Mouse (Mus musculus) stomach, postnatal 0 days (tissue): ENCODE data around the gene Desi2. TPM values are rescaled to one million over a fixed set of nuclear protein-coding genes. Genes with fewer than 3 reads are reported as not detected.
"Not testable (repeated sequence)": the region's sequence is repeated elsewhere in the genome, so short reads cannot be mapped to it uniquely, and the experiment has no call there.

ENCODE experiments used
- ATAC-seq: fragments of 200-750 bp; cut with Nextera tagmentation; 2 replicates; pipeline ENCODE4 v1.8.0; 2017; ENCODE audit not compliant: low FRiP score, low TSS enrichment
- DNase-seq: peaks from one replicate; pipeline ENCODE4 v3.0.0-alpha.2; 2016; ENCODE audit warnings: low spot score
- H3K27ac ChIP-seq: fragments of 300-500 bp; sonication (generic); replicated peaks from 2 replicates; pipeline ENCODE4 v1.5.1; 2014; ENCODE audit warnings: mild to moderate bottlenecking, control low read depth
- H3K27me3 ChIP-seq: fragments of 300-500 bp; sonication (generic); 2 replicates; pipeline ENCODE4 v1.6.1; 2014; ENCODE audit warnings: low read length; ENCODE audit not compliant: control insufficient read depth, insufficient read depth
- H3K36me3 ChIP-seq: fragments of 300-500 bp; sonication (generic); 2 replicates; pipeline ENCODE4 v1.6.1; 2014; ENCODE audit warnings: low read length, mixed read lengths; ENCODE audit not compliant: control insufficient read depth, insufficient read depth
- H3K4me1 ChIP-seq: fragments of 300-500 bp; sonication (generic); replicated peaks from 2 replicates; pipeline ENCODE4 v1.6.1; 2014; ENCODE audit warnings: antibody characterized with exemption; ENCODE audit not compliant: control insufficient read depth, insufficient read depth
- H3K4me2 ChIP-seq: fragments of 300-500 bp; sonication (generic); replicated peaks from 2 replicates; pipeline ENCODE4 v1.6.1; 2014; ENCODE audit warnings: low read depth, mild to moderate bottlenecking, control low read depth, moderate library complexity
- H3K4me3 ChIP-seq: fragments of 300-500 bp; sonication (generic); 2 replicates; pipeline ENCODE4 v1.5.1; 2014; ENCODE audit warnings: low read depth, low read length, control low read depth
- H3K9ac ChIP-seq: fragments of 300-500 bp; sonication (generic); 2 replicates; pipeline ENCODE4 v1.6.1; 2014; ENCODE audit warnings: mild to moderate bottlenecking, low read length, control low read depth, mixed read lengths
- H3K9me3 ChIP-seq: fragments of 300-500 bp; sonication (generic); 2 replicates; pipeline ENCODE4 v1.6.1; 2016; ENCODE audit warnings: low read length; ENCODE audit not compliant: control insufficient read depth
- CTCF ChIP-seq: IDR thresholded peaks from 2 replicates; pipeline ENCODE4 v1.5.1; 2016; ENCODE audit warnings: antibody characterized with exemption, low read depth, mild to moderate bottlenecking, moderate library complexity
- EP300 ChIP-seq: optimal IDR thresholded peaks from 2 replicates; pipeline ENCODE3; 2016; ENCODE audit warnings: antibody characterized with exemption
- WGBS: fragments of 180-500 bp; shearing (Covaris S2); extraction: QIAGEN DNeasy Blood & Tissue Kit; methylation state at CpG from one replicate; pipeline ENCODE4 v1.1.7; 2014; 5-methylcytosine and 5-hydroxymethylcytosine counted together
- polyA plus RNA-seq: library from polyadenylated mRNA; unstranded; fragments of >200 nt; fragmentation: Nextera tagmentation; extraction: Ambion mirVana; gene quantifications from 2 replicates; pipeline ENCODE4 v1.2.1, GENCODE M21; 2015

The Desi2 gene
- polyA plus RNA-seq, 1 experiment from 2014 or later: 29.4 TPM

DNA sequence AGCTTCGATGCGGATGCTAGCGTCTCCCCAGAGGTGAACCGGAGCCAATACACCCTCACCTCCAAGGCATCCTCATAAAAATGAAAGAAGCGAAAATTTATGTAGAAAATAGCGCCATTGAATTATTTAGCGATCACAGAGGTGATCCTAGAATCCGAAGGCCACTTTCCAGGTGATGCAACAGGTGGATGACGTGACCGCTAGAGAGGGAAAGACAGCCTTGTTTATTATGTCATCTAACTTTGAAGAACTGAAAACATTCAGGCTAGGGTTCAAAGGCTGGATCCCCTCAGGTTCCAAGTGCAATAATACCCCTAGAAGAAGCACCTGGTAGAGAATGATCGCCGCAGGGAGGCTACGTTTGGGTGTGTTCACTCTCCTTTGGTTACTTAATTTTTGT, 1.2 kb downstream of the Desi2 start:
- H3K4me1 ChIP-seq: no peaks in the 10 kb centered on the region
- no peaks in the 10 kb centered on the region for H3K27me3 ChIP-seq
- DNase-seq (peak; percentile 29), ATAC-seq (no peak)
- H3K36me3 ChIP-seq: no peaks in the 10 kb centered on the region
- no peak overlapping the region for H3K9ac ChIP-seq
- H3K9me3 ChIP-seq: no peaks in the 10 kb centered on the region
- H3K4me2 ChIP-seq: peak overlapping the region; percentile 62
- no peak overlapping the region for H3K27ac ChIP-seq
- H3K4me3 ChIP-seq: peak overlapping the region; percentile 39
- TF ChIP-seq EP300 (no peak), CTCF (no peak)
- 6% methylated on average over 12 of the region's 13 CpGs for WGBS

DNA sequence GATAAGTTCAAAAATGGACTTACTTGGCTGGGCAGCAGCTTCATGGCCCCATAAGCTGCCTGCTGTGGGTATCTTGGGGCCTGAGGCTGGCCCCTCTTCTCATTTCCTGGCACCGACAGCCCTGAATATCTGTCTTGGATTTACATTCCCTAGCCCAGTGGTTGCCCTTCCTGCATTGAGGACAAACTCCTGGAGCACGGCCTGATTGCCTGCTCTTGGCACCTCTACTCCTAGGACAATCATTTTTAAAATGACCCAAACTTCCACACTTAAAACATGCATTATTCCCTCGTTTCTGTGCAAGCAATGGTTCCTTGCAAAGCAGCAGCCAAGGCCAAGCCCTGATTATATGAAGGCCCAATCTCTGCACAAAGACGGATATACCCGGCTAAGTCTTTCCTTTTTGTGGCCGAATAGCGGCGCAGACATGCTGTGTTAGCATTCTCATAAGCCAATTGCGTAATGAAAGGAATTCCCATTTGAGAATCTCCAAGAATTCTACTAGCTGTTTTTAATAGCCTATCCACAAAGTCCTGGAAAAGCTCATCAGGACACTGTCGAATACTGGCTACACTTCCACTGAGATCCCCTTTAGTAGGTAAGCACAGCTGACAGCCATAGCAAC, 18.6 kb downstream of the Desi2 start:
- Histone ChIP-seq H3K27ac (no peak overlapping the region; the same call in 1 of the 2 replicates), H3K36me3 (no peaks in the 10 kb centered on the region), H3K4me2 (no peak overlapping the region), H3K27me3 (no peaks in the 10 kb centered on the region), H3K4me1 (no peaks in the 10 kb centered on the region), H3K9me3 (no peaks in the 10 kb centered on the region), H3K4me3 (no peak overlapping the region), H3K9ac (no peak overlapping the region)
- 59% methylated on average over 10 of the region's 10 CpGs for WGBS
- ATAC-seq (no peak), DNase-seq (no peak)
- TF ChIP-seq CTCF (peak; percentile 17; the same call in 1 of the 2 replicates), EP300 (no peak)

DNA sequence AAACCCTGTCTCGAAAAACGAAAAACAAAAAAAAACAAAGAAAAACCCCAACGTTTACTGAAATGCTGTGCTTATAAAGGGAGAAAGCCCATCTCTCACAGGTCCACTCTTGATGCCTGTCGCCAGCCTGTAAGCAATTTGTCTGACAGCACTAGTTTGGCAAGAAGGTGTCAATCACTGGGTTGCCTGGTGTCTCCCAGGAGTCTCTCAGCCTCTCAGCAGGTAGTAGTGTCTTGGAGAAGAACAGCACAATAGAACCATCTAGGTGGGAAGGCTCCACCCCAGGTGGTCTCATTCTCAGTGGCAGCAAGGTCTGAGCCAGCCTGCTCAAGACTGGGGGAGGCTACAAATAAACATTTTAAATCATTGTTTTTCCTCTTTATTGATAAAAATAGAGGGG, 20.6 kb downstream of the Desi2 start:
- not testable (repeated sequence) for H3K36me3 ChIP-seq, H3K27ac ChIP-seq, H3K4me2 ChIP-seq, H3K9ac ChIP-seq, H3K4me3 ChIP-seq, H3K27me3 ChIP-seq, DNase-seq, H3K4me1 ChIP-seq, ATAC-seq, H3K9me3 ChIP-seq
- WGBS: 96% methylated on average over 4 of the region's 4 CpGs

DNA sequence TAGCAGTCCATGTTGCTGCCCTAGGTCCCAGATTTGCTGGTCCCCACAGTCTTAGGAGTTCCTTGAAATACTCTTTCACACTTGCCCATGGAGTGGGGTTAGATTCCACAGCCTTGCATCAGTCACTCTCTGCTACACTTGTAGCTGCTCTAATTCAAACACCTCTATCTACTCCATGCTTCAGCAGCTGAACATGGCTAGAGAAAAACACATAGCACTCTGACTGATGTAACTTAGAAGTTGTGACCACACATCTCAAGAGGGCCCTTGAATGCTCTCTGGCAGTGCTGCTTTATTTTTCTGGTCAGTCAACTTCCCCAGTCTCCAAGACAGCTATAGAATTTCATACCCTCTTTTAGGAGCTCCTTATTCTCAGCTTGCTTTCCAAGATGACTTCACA, 22.7 kb downstream of the Desi2 start:
- ATAC-seq (no peak), DNase-seq (no peak)
- no peaks in the 10 kb centered on the region for H3K9me3 ChIP-seq
- no peaks in the 10 kb centered on the region for H3K27me3 ChIP-seq
- no peak overlapping the region for H3K27ac ChIP-seq
- H3K4me2 ChIP-seq: no peak overlapping the region
- no peak for TF ChIP-seq CTCF
- no peak for TF ChIP-seq EP300
- H3K36me3 ChIP-seq: no peaks in the 10 kb centered on the region
- H3K9ac ChIP-seq: no peak overlapping the region
- no peak overlapping the region for H3K4me3 ChIP-seq
- no peaks in the 10 kb centered on the region for H3K4me1 ChIP-seq

DNA sequence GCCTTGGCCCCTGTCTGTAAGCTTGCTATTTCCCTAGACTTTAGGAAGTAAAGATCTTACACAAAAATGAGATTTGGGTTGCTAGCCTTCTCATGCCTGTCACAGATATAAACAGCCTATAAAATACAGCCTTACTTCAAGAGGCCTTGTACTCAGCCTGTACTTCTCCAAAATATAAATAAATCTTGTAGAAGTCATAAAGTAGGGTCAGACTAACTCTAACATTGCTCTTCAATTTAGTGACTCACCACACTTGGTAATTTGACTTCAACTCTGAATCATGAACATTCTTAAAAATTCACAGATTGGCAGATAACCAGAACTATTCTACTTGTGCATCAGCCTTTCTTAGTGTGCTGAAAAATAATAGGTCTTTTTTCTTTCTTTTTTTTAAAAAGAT, 29.9 kb downstream of the Desi2 start:
- H3K27me3 ChIP-seq: no peaks in the 10 kb centered on the region
- no peaks in the 10 kb centered on the region for H3K4me1 ChIP-seq
- ATAC-seq (no peak), DNase-seq (no peak)
- H3K9ac ChIP-seq: no peak overlapping the region
- H3K4me2 ChIP-seq: no peak overlapping the region
- TF ChIP-seq EP300: no peak
- TF ChIP-seq CTCF: no peak
- no peaks in the 10 kb centered on the region for H3K36me3 ChIP-seq
- no peak overlapping the region for H3K27ac ChIP-seq
- no peaks in the 10 kb centered on the region for H3K9me3 ChIP-seq
- H3K4me3 ChIP-seq: no peak overlapping the region

DNA sequence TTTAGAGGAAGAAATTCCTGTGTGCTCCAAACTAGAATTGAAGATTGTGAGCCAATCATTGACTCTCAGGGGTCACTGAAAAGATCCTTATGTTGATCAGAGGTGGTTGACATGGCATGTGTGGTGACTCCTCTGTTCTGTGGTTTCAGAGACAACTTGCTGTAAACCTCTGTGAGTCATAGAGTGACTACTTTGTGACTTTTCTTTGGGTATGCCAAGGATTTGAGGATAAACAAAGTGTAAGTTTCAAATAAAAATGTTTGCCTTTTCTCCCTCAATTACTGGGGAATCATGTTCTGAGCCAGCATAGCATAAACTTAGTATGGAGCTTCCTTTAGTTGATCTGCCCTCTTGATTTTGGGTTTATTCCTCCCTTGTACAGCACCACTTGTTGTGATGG, 31.1 kb downstream of the Desi2 start:
- Histone ChIP-seq H3K9me3 (no peaks in the 10 kb centered on the region), H3K9ac (no peak overlapping the region), H3K4me1 (no peaks in the 10 kb centered on the region), H3K27ac (peak overlapping the region; percentile 24; the same call in 1 of the 2 replicates), H3K27me3 (no peaks in the 10 kb centered on the region), H3K36me3 (no peaks in the 10 kb centered on the region), H3K4me3 (no peak overlapping the region), H3K4me2 (no peak overlapping the region)
- TF ChIP-seq CTCF (no peak), EP300 (no peak)
- DNase-seq (no peak), ATAC-seq (no peak)
